In the genomic region with DNA sequence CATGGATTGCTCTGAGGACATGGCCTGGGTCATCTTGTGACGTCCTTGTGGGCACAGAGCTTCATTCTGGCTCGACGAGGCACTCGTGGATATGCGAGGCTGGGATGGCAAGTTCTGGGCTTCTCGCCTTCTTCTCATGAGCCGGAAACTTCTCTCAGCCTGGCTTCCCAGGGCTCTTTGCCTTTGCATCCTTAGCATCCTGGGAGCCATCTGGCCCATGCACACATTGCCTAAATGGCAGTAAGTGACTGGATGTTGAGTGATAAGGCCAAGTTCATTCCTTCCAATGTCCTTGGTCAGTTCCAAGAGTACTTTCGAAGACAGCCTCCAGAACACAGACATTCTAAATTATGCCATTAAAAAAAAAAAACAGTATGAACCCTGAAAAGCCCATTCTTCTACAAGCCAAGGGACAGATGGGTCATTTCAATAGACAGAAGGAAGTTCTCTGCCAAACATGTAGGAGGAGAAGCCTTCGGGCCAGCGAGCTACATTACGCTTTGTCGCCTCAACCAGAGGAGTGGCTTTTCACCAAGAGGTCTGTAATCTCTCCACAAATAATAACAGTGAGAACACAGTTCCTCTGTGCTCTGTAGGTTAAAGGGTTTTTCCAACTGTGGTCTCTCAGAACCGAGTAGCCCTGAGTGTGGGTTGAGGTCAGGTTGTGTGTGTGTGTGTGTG, we compare ENCODE assay signal across 13 mouse cellular contexts. TPM values are rescaled to one million over a fixed set of nuclear protein-coding genes. Genes with fewer than 3 reads are reported as not detected.
A peak's percentile ranks its signal among the peaks of the same experiment; 100 is the strongest.
DNase-seq lines count a peak whose midpoint lies in the region; TF ChIP-seq lines count a peak whose summit lies in the region.
"Had no signal": no experiment of that assay in that cellular context is flagged by ENCODE, and none has a peak within 500 bp of the region (broad histone marks: within the 10 kb centered on the region; RNA-seq: fewer than 3 reads in every experiment).

No protein-coding gene starts in this region.

- no peaks in the 10 kb centered on the region for H3K27me3 ChIP-seq in heart, adult 2 months (ENCODE audit: control insufficient read depth, insufficient read depth, low read length)
- H3K27me3 ChIP-seq: midbrain, embryonic 12.5 days; neural tube, embryonic 15.5 days had no signal

- TF ChIP-seq POLR2A in heart, adult 2 months (IDR thresholded peaks at IDR 0.05; ENCODE audit: insufficient read depth, low read depth, low read length), result no peak

- no peak overlapping the region for H3K9ac ChIP-seq in heart, adult 2 months (ENCODE audit: low read depth, low read length)
- H3K9ac ChIP-seq: midbrain, embryonic 12.5 days; neural tube, embryonic 15.5 days had no signal

- no peaks in the 10 kb centered on the region for H3K79me2 ChIP-seq in heart, adult 2 months (replicated peaks; ENCODE audit: control insufficient read depth, insufficient read depth, low read length)

- no peaks in the 10 kb centered on the region for H3K36me3 ChIP-seq in heart, adult 2 months (ENCODE audit: control insufficient read depth, insufficient read depth, low read length)
- H3K36me3 ChIP-seq: forebrain, embryonic 10.5 days; hindbrain, embryonic 10.5 days; midbrain, embryonic 12.5 days; neural tube, embryonic 15.5 days had no signal

- peak; percentile 43 to 50 for DNase-seq in heart, adult 18-20 months
- no peak for DNase-seq in heart, adult 2 months
- DNase-seq in urinary bladder, postnatal 14 days (ENCODE audit: low spot score), result peak; percentile 16
- no peak for DNase-seq in urinary bladder, postnatal 4 days (ENCODE audit: low spot score in 2 of 2)
- peak; percentile 43 for DNase-seq in induced T-regulatory cell, adult 2 months (ENCODE audit: low read depth)
- DNase-seq in MN1 (ENCODE audit: low spot score), result no peak
- DNase-seq in adrenal gland, postnatal 10 days, result no peak
- DNase-seq in right cerebral cortex, postnatal 10 days (ENCODE audit: low spot score in 2 of 2), result no peak
- DNase-seq: liver had no signal

- no peaks in the 10 kb centered on the region for H3K4me1 ChIP-seq in heart, adult 2 months (ENCODE audit: control insufficient read depth, insufficient read depth, low read length)
- H3K4me1 ChIP-seq: hindbrain, embryonic 10.5 days; neural tube, embryonic 15.5 days had no signal

- intact Hi-C loops in heart, adult 2 months (cut with DNase I), result loop anchor here (5.0 kb wide), 1 partner anchor 528 kb away; a partner anchor contains a TSS

- H3K27ac ChIP-seq in heart, adult 2 months, result no peak overlapping the region
- H3K27ac ChIP-seq: forebrain, embryonic 10.5 days; hindbrain, embryonic 10.5 days; midbrain, embryonic 12.5 days; neural tube, embryonic 15.5 days had no signal

- no peak for TF ChIP-seq CTCF in heart, adult 2 months (IDR thresholded peaks at IDR 0.05)

- WGBS in heart, adult 2 months, result 67% methylated on average over 13 of the region's 13 CpGs

- no peak for TF ChIP-seq EP300 in heart, adult 2 months (IDR thresholded peaks at IDR 0.05; ENCODE audit: insufficient read depth, low read depth, low read length)

- no peak overlapping the region for H3K4me3 ChIP-seq in heart, adult 2 months
- H3K4me3 ChIP-seq: forebrain, embryonic 10.5 days; hindbrain, embryonic 10.5 days; midbrain, embryonic 12.5 days; neural tube, embryonic 15.5 days had no signal

RNA-seq across cellular contexts. Expression of a gene that starts 8.4 kb away (rescaled TPM):
- total RNA-seq in heart, adult 18-20 months (2021), result 1 to 10 TPM; 3.6 to 4.5 TPM
- 1 to 10 TPM; 2.3 to 8.1 TPM for total RNA-seq in heart, adult 2 months (2021)
- polyA plus RNA-seq in heart, adult 2 months (2012; rRNA removed), result 2.7 and 3.6 TPM in 2 replicates
- total RNA-seq in adrenal gland, postnatal 10 days (2021), result 10 to 100 TPM in 1 of 2 experiments, 1 to 10 TPM in 1; 9.4 to 15.4 TPM

RNA-seq across cellular contexts. Expression of a gene that starts 48.9 kb away (rescaled TPM):
- total RNA-seq in heart, adult 18-20 months (2021), result 100 to 1,000 TPM; 660 to 761 TPM
- 100 to 1,000 TPM; 484 to 619 TPM for total RNA-seq in heart, adult 2 months (2021)
- polyA plus RNA-seq in heart, adult 2 months (2012; rRNA removed), result 1,288 and 1,402 TPM in 2 replicates
- 10 to 100 TPM in 1 of 2 experiments, 1 to 10 TPM in 1; 5.2 to 11.4 TPM for total RNA-seq in adrenal gland, postnatal 10 days (2021)

RNA-seq across cellular contexts. Expression of a gene that starts 49.0 kb away (rescaled TPM):
- total RNA-seq in heart, adult 18-20 months (2021), result 10 to 100 TPM; 23.4 to 28.8 TPM
- total RNA-seq in heart, adult 2 months (2021), result 10 to 100 TPM; 23.2 to 24.6 TPM
- 4.6 and 10.7 TPM in 2 replicates for polyA plus RNA-seq in heart, adult 2 months (2012; rRNA removed)
- total RNA-seq in adrenal gland, postnatal 10 days (2021), result 10 to 100 TPM; 53.0 to 57.6 TPM

Comparison
In these comparisons a context has a peak if more than half of its experiments do, and no peak if none do; other contexts are left out.
1. DNase-seq: peak in heart, adult 18-20 months (2 of 2), urinary bladder, postnatal 14 days (single experiment) and induced T-regulatory cell, adult 2 months (single experiment); none in heart, adult 2 months (0 of 2), urinary bladder, postnatal 4 days (0 of 2), MN1 (single experiment), adrenal gland, postnatal 10 days (single experiment) and right cerebral cortex, postnatal 10 days (0 of 2).
2. RNA of a gene that starts 48.9 kb away (total RNA-seq): 660 to 761 TPM in heart, adult 18-20 months and 484 to 619 TPM in heart, adult 2 months; 5.2 to 11.4 TPM in adrenal gland, postnatal 10 days; every median in the first group is over 10 times any median in the second.